Mouse (Mus musculus): ENCODE data around the gene Dbil5.
A peak's percentile ranks its signal among the peaks of the same experiment; 100 is the strongest.

The Dbil5 gene

GRCm38 (mm10) chr11:76257386-76257785 lies 40.0 kb downstream of the Dbil5 start:
- Histone ChIP-seq H3K9me3 (ENCODE audit: low read length) (no peaks in the 10 kb centered on the region), H3K4me1 (replicated peaks; ENCODE audit: low read depth, low read length) (peaks cover 48% of the 10 kb centered on the region), H3K27me3 (ENCODE audit: insufficient read depth, low read length) (peaks cover 22% of the 10 kb centered on the region; the same call in 1 of the 2 replicates), H3K36me3 (ENCODE audit: insufficient read depth, low read length) (peaks cover 61% of the 10 kb centered on the region), H3K4me3 (replicated peaks; ENCODE audit: low read length) (no peak overlapping the region)
- no peak for TF ChIP-seq CTCF (conservative IDR thresholded peaks at IDR 0.05; ENCODE audit: low read length)
- no peak for TF ChIP-seq POU5F1 (IDR thresholded peaks at IDR 0.05; ENCODE audit: borderline replicate concordance, low read length)
- no peak for TF ChIP-seq NANOG (IDR thresholded peaks at IDR 0.05; ENCODE audit: borderline replicate concordance, low read length)

DNA sequence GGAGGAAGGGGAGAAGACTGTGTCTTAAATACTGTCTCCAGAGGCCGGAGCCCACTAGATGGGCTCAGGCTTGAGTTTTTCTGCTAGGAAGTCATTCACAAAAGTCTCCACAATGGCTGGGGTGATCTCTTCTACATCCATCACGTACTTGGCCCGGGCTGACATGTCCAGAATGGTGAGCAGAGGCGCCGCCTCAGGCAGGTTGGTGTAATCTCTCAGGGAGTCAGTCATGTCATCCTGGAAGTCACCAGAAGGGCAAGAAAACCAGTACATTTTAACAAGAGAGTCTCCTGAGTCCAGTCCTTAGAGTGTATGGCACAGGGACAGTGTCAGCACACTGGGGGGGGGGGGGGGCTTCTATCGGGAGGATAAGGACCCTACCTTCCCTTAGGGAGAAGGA lies 41.1 kb downstream of the Dbil5 start:
- peaks cover 61% of the 10 kb centered on the region for H3K36me3 ChIP-seq (ENCODE audit: insufficient read depth, low read length)
- TF ChIP-seq POU5F1 (IDR thresholded peaks at IDR 0.05; ENCODE audit: borderline replicate concordance, low read length) (no peak), NANOG (IDR thresholded peaks at IDR 0.05; ENCODE audit: borderline replicate concordance, low read length) (no peak), CTCF (conservative IDR thresholded peaks at IDR 0.05; ENCODE audit: low read length) (no peak)
- no peaks in the 10 kb centered on the region for H3K9me3 ChIP-seq (ENCODE audit: low read length)
- peaks cover 30% of the 10 kb centered on the region for H3K27me3 ChIP-seq (ENCODE audit: insufficient read depth, low read length)
- no peak overlapping the region for H3K4me3 ChIP-seq (replicated peaks; ENCODE audit: low read length)
- H3K4me1 ChIP-seq (replicated peaks; ENCODE audit: low read depth, low read length) = peaks cover 58% of the 10 kb centered on the region

- Histone ChIP-seq H3K36me3 (ENCODE audit: insufficient read depth, low read length) (peaks cover 63% of the 10 kb centered on the region), H3K9me3 (ENCODE audit: low read length) (no peaks in the 10 kb centered on the region), H3K4me1 (replicated peaks; ENCODE audit: low read depth, low read length) (peaks cover 60% of the 10 kb centered on the region), H3K27me3 (ENCODE audit: insufficient read depth, low read length) (peaks cover 47% of the 10 kb centered on the region), H3K4me3 (replicated peaks; ENCODE audit: low read length) (no peak overlapping the region)
- TF ChIP-seq CTCF (conservative IDR thresholded peaks at IDR 0.05; ENCODE audit: low read length) (no peak), NANOG (IDR thresholded peaks at IDR 0.05; ENCODE audit: borderline replicate concordance, low read length) (no peak), POU5F1 (IDR thresholded peaks at IDR 0.05; ENCODE audit: borderline replicate concordance, low read length) (no peak)
These were observed 43.0 kb downstream of the Dbil5 start for GRCm38 (mm10) chr11:76260208-76261050.

GRCm38 (mm10) chr11:76261224-76261623 lies 43.8 kb downstream of the Dbil5 start:
- H3K4me1 ChIP-seq (replicated peaks; ENCODE audit: low read depth, low read length) = peaks cover 59% of the 10 kb centered on the region
- no peak overlapping the region for H3K4me3 ChIP-seq (replicated peaks; ENCODE audit: low read length)
- no peaks in the 10 kb centered on the region for H3K9me3 ChIP-seq (ENCODE audit: low read length)
- TF ChIP-seq CTCF (conservative IDR thresholded peaks at IDR 0.05; ENCODE audit: low read length) = no peak
- no peak for TF ChIP-seq POU5F1 (IDR thresholded peaks at IDR 0.05; ENCODE audit: borderline replicate concordance, low read length)
- TF ChIP-seq NANOG (IDR thresholded peaks at IDR 0.05; ENCODE audit: borderline replicate concordance, low read length) = no peak
- H3K36me3 ChIP-seq (ENCODE audit: insufficient read depth, low read length) = peaks cover 64% of the 10 kb centered on the region
- peaks cover 50% of the 10 kb centered on the region for H3K27me3 ChIP-seq (ENCODE audit: insufficient read depth, low read length)

- TF ChIP-seq CTCF (conservative IDR thresholded peaks at IDR 0.05; ENCODE audit: low read length) = no peak
- peak; percentile 67 for TF ChIP-seq NANOG (IDR thresholded peaks at IDR 0.05; ENCODE audit: borderline replicate concordance, low read length)
- Histone ChIP-seq H3K4me1 (replicated peaks; ENCODE audit: low read depth, low read length) (peaks cover 64% of the 10 kb centered on the region), H3K36me3 (ENCODE audit: insufficient read depth, low read length) (peaks cover 56% of the 10 kb centered on the region)
These were observed 45.4 kb downstream of the Dbil5 start for GRCm38 (mm10) chr11:76262611-76263351.

DNA sequence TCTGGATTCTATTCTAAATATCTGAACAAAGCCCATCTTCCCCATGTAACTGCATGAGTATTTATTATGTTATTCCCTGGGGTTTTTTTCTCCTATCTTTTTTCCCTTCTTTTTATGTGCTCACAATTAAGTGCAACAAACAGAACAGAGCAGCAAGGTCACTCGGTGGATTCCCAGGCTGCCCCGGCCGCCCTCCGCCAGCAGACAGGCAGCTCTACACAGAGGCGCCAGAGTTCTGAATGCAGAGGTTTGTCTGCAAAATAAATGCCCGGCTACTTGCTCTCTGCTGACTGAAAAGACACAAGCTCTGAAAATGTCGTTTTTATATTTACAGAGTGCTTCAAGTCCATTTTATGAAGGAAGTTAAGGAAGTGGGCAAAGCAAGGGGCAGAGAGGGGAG lies 50.1 kb downstream of the Dbil5 start:
- TF ChIP-seq POU5F1 (IDR thresholded peaks at IDR 0.05; ENCODE audit: borderline replicate concordance, low read length) = no peak
- no peak for TF ChIP-seq NANOG (IDR thresholded peaks at IDR 0.05; ENCODE audit: borderline replicate concordance, low read length)
- TF ChIP-seq CTCF (conservative IDR thresholded peaks at IDR 0.05; ENCODE audit: low read length) = no peak
- peaks cover 46% of the 10 kb centered on the region for H3K4me1 ChIP-seq (replicated peaks; ENCODE audit: low read depth, low read length)
- no peak overlapping the region for H3K4me3 ChIP-seq (replicated peaks; ENCODE audit: low read length)
- peaks cover 37% of the 10 kb centered on the region for H3K27me3 ChIP-seq (ENCODE audit: insufficient read depth, low read length)
- peaks cover 40% of the 10 kb centered on the region for H3K36me3 ChIP-seq (ENCODE audit: insufficient read depth, low read length)
- H3K9me3 ChIP-seq (ENCODE audit: low read length) = no peaks in the 10 kb centered on the region

More at GRCm38 (mm10) chr11:76262611-76263351, 45.4 kb downstream of the Dbil5 start:
- peak overlapping the region; percentile 24 for H3K4me3 ChIP-seq (replicated peaks; ENCODE audit: low read length)
- peaks cover 57% of the 10 kb centered on the region for H3K27me3 ChIP-seq (ENCODE audit: insufficient read depth, low read length)
- no peaks in the 10 kb centered on the region for H3K9me3 ChIP-seq (ENCODE audit: low read length)

DNA sequence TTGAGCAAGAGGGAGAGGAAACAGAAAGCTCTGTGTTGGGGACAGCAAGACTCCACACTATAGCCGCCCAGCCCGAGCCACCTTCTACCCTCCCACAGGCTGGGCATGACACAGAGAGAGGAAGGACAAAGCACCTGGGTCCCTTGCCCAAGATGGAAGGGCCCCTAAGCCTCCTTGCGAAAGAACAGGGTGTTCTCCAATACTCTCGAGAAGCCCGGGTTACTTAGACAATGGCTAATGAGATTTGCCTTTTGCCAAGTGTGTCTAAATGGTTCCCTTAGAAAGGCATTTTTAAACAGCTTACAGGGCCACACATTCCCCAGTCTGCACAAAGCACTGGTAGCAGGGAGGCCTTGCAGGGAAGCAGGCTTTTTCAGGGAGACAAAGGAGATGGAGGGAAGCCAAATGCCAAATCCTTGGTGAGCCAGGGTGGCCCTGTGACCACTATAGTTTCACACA lies 50.6 kb downstream of the Dbil5 start:
- Histone ChIP-seq H3K36me3 (ENCODE audit: insufficient read depth, low read length) (peaks cover 45% of the 10 kb centered on the region), H3K4me3 (replicated peaks; ENCODE audit: low read length) (no peak overlapping the region), H3K4me1 (replicated peaks; ENCODE audit: low read depth, low read length) (peaks cover 41% of the 10 kb centered on the region), H3K9me3 (ENCODE audit: low read length) (no peaks in the 10 kb centered on the region), H3K27me3 (ENCODE audit: insufficient read depth, low read length) (peaks cover 35% of the 10 kb centered on the region)
- TF ChIP-seq POU5F1 (IDR thresholded peaks at IDR 0.05; ENCODE audit: borderline replicate concordance, low read length) = no peak
- no peak for TF ChIP-seq CTCF (conservative IDR thresholded peaks at IDR 0.05; ENCODE audit: low read length)
- no peak for TF ChIP-seq NANOG (IDR thresholded peaks at IDR 0.05; ENCODE audit: borderline replicate concordance, low read length)
